Mouse (Mus musculus): ENCODE data around the gene Tnfrsf1a.

Gene Tnfrsf1a

DNA sequence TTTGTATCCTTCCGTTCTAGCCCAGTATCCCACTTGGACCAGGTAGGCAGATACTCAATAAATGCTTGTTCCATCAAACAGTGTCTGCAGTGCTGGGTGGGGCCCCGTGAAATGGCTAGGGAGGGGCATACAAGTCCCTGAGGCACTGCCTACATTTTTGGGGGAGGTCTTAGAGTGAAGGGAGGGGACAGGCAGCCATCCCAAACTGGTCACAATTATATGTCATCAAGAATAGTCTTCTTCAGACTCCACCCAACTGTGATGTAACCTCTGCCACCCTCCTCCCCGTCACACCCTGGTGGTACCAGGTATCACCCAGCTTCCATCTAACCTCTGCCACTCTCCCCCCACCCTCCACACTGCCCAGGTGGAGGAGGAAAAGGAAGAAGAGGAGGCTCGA is 4.3 kb upstream of the Tnfrsf1a start:
- ChIA-PET POLR2A (interaction anchor here in 2 of 4 experiments (0.6 to 2.7 kb wide), 9 partner anchors 8 to 385 kb away, joined by 3 to 13 read pairs (median 5); partner anchors contain the start of gene Scnn1a (in 1 of the 2)), CTCF (interaction anchor here in 3 of 4 experiments (0.5 to 2.2 kb wide), 4 partner anchors 7 to 258 kb away, joined by 3 to 6 read pairs (median 4); no protein-coding TSS in a partner anchor)

- CTCF ChIA-PET = interaction anchor here in 2 of 4 experiments (0.6 to 2.2 kb wide), 5 partner anchors 17 to 1213 kb away, joined by 3 to 4 read pairs (median 3); no protein-coding TSS in a partner anchor
Observed at GRCm38 (mm10) chr6:125345625-125346024, 3.5 kb upstream of the Tnfrsf1a start.

DNA sequence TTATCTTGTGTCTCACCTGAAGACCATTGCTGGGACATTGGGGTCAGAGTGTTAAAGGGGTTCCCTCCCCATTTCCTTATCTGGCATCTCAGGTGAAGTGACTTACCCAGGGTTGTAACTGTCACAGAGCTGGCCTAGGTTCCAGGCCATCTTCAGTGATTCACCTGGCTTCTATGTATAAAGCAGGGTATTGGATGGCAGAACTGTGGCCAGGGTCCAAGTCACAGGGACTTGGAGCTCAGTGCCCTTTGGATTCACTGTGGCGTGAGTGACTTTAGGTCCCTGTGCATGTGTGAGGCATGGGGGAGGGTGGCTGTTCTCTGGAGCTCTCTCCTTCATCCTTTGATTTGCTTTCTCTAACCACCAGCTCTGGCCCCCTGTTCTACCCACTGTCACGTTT is 3.1 kb upstream of the Tnfrsf1a start:
- CTCF ChIA-PET = interaction anchor here in 1 of 4 experiments (0.6 to 2.2 kb wide), 4 partner anchors 18 to 1213 kb away, joined by 3 to 4 read pairs (median 3); no protein-coding TSS in a partner anchor
- POLR2A ChIA-PET = interaction anchor here in 2 of 4 experiments (0.5 to 0.6 kb wide), 3 partner anchors 191 to 817 kb away, joined by 3 to 4 read pairs (median 3); no protein-coding TSS in a partner anchor

More at GRCm38 (mm10) chr6:125345625-125346024, 3.5 kb upstream of the Tnfrsf1a start:
- POLR2A ChIA-PET = interaction anchor here in 2 of 4 experiments (0.5 to 0.7 kb wide), 4 partner anchors 78 to 817 kb away, joined by 3 to 4 read pairs (median 3); no protein-coding TSS in a partner anchor

DNA sequence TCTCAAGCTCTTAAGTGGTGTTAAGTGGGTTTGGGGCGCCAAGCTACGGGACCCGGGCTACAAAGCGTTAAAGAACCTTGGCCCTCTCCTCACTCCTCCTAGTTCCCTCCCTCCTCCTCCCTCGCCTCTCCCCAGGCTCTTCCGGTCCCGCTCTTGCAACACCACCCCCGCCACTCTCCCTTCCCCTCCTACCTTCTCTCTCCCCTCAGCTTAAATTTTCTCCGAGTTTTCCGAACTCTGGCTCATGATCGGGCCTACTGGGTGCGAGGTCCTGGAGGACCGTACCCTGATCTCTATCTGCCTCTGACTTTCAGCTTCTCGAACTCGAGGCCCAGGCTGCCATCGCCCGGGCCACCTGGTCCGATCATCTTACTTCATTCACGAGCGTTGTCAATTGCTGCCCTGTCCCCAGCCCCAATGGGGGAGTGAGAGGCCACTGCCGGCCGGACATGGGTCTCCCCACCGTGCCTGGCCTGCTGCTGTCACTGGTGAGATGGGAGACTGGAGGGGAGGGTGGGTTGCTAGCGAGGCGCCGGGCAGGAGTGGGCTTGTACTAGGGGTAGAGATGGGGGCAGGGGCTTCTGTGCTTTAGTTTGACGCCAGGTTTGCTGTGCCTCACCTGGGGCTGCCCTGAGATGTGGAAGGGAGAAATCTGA is 541 bp downstream of the Tnfrsf1a start:
- ChIA-PET POLR2A (interaction anchor here in 3 of 4 experiments (0.5 to 3.5 kb wide), 23 partner anchors 9 to 1789 kb away, joined by 3 to 21 read pairs (median 3); no protein-coding TSS in a partner anchor), CTCF (interaction anchor here in 2 of 4 experiments (0.8 to 1.5 kb wide), 4 partner anchors 11 to 21 kb away, joined by 3 to 5 read pairs (median 3); no protein-coding TSS in a partner anchor)

- POLR2A ChIA-PET = interaction anchor here in 3 of 4 experiments (0.5 to 3.5 kb wide), 12 partner anchors 8 to 1789 kb away, joined by 3 to 21 read pairs (median 4); no protein-coding TSS in a partner anchor
- CTCF ChIA-PET = interaction anchor here in 2 of 4 experiments (0.9 to 1.2 kb wide), 2 partner anchors 10 to 22 kb away, joined by 3 read pairs; no protein-coding TSS in a partner anchor
Observed at GRCm38 (mm10) chr6:125350231-125350994, 1.3 kb downstream of the Tnfrsf1a start.

- ChIA-PET CTCF (no interaction called here), POLR2A (interaction anchor here in 2 of 4 experiments (1.1 to 3.5 kb wide), 4 partner anchors 7 to 185 kb away, joined by 3 to 21 read pairs (median 4); no protein-coding TSS in a partner anchor)
Observed at GRCm38 (mm10) chr6:125350995-125351324, 1.8 kb downstream of the Tnfrsf1a start.

- CTCF ChIA-PET = no interaction called here
Observed at GRCm38 (mm10) chr6:125351368-125352045, 2.3 kb downstream of the Tnfrsf1a start.

GRCm38 (mm10) chr6:125352046-125352384 is 2.9 kb downstream of the Tnfrsf1a start:
- CTCF ChIA-PET = interaction anchor here in 1 of 4 experiments (0.6 kb wide), 1 partner anchor 78 kb away, joined by 3 read pairs; no protein-coding TSS in a partner anchor
- POLR2A ChIA-PET = interaction anchor here in 2 of 4 experiments (1.1 to 3.1 kb wide), 4 partner anchors 8 to 213 kb away, joined by 4 to 11 read pairs (median 7); no protein-coding TSS in a partner anchor

More at GRCm38 (mm10) chr6:125351368-125352045, 2.3 kb downstream of the Tnfrsf1a start:
- POLR2A ChIA-PET = interaction anchor here in 2 of 4 experiments (1.1 to 2.3 kb wide), 2 partner anchors 28 to 214 kb away, joined by 4 to 5 read pairs; no protein-coding TSS in a partner anchor

- ChIA-PET CTCF (interaction anchor here in 2 of 4 experiments (1.0 to 1.4 kb wide), 2 partner anchors 66 to 78 kb away, joined by 3 to 4 read pairs; no protein-coding TSS in a partner anchor), POLR2A (interaction anchor here in 2 of 4 experiments (1.0 to 3.6 kb wide), 11 partner anchors 9 to 68 kb away, joined by 3 to 26 read pairs (median 8); no protein-coding TSS in a partner anchor)
Observed at GRCm38 (mm10) chr6:125352811-125353210, 3.6 kb downstream of the Tnfrsf1a start.

DNA sequence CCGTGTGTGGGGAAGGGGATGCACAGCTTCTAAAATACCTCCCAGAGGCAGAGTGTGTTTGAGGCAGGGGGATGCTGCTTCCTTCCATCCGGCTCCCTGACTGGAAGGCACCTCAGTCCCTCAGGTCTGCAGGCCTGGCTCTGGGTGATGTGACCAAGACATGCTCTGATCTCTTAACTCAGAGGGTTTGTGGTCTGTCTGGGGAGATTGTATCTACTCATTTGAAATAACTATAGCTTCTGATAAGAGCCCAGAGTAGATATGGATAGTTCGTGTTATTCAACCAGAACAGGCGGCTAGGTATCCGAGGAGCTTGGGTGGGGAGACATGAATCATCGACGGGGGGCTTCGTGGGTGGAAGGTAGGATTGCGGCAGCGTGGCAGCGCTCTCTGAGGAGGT is 4.1 kb downstream of the Tnfrsf1a start:
- ChIA-PET CTCF (interaction anchor here in 2 of 4 experiments (1.0 to 1.4 kb wide), 2 partner anchors 65 to 79 kb away, joined by 3 to 4 read pairs; no protein-coding TSS in a partner anchor), POLR2A (interaction anchor here in 2 of 4 experiments (0.9 to 3.6 kb wide), 20 partner anchors 9 to 612 kb away, joined by 3 to 26 read pairs (median 4); partner anchors contain the start of genes Gapdh (in 1 of the 2), Mrpl51 (in 1 of the 2) and Ncapd2 (in 1 of the 2))

- ChIA-PET POLR2A (interaction anchor here in 3 of 4 experiments (0.7 to 3.6 kb wide), 24 partner anchors 10 to 612 kb away, joined by 3 to 26 read pairs (median 4); partner anchors contain the start of genes Gapdh (in 1 of the 3), Mrpl51 (in 1 of the 3) and Ncapd2 (in 1 of the 3)), CTCF (interaction anchor here in 2 of 4 experiments (0.9 to 1.4 kb wide), 4 partner anchors 10 to 79 kb away, joined by 3 to 7 read pairs (median 4); no protein-coding TSS in a partner anchor)
Observed at GRCm38 (mm10) chr6:125353655-125354054, 4.5 kb downstream of the Tnfrsf1a start.

GRCm38 (mm10) chr6:125354352-125355151 is 5.4 kb downstream of the Tnfrsf1a start:
- CTCF ChIA-PET = interaction anchor here (0.6 to 1.3 kb wide), 7 partner anchors 9 to 1175 kb away, joined by 3 to 9 read pairs (median 4); no protein-coding TSS in a partner anchor
- POLR2A ChIA-PET = interaction anchor here in 3 of 4 experiments (0.6 to 3.6 kb wide), 32 partner anchors 9 to 613 kb away, joined by 3 to 26 read pairs (median 4); partner anchors contain the start of genes Gapdh (in 1 of the 3), Mrpl51 (in 1 of the 3) and Ncapd2 (in 1 of the 3)

DNA sequence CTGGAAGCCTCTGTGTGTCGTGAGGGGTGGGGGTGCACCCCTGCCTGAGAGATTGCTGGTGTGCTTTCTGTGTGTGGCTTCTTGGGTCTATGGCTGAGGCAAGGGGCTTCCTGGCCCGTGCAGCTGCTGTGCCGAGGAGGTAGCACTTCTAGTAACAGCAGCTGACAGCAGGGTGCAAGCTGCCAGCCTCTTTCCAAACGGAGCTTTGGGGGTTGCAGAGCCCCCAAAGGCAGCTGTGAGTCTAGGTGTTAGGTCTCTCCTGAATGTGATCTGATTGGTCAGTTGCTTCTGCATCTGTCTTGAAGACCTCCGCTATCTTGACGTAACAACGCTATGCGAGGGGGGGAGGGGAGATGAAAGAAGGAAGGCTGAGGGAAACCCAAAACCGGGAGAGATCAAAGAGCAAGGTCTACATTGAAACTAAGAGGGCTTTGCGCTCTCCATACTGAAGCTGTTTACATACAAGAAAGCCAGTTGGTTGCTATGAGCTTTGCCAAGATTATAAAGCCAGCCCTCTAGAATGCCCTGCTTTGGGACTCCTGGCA is 6.1 kb downstream of the Tnfrsf1a start:
- CTCF ChIA-PET = interaction anchor here (0.6 to 1.1 kb wide), 7 partner anchors 9 to 1174 kb away, joined by 3 to 5 read pairs (median 3); no protein-coding TSS in a partner anchor
- POLR2A ChIA-PET = interaction anchor here in 3 of 4 experiments (0.8 to 3.6 kb wide), 23 partner anchors 8 to 237 kb away, joined by 3 to 26 read pairs (median 5); partner anchors contain the start of gene Gapdh (in 1 of the 3)

DNA sequence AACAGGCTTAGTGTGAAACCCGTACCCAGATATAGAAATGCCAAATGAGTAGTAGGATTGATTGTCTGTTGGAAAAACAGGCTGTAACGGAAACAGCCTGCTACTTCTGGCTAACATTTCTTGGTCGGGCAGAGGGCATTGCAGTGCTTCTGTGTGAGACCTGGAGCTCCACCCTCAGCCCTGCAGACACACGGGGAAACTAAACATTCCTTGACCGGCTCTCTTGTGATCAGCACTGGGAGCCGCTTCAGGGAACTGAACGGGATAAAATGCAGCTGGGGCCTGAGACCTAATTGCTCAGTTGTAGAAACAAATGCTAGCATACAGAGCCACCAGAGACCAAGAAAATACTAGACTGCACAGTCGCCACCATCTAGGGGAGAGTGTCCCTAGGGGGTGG is 7.1 kb downstream of the Tnfrsf1a start:
- CTCF ChIA-PET = interaction anchor here in 3 of 4 experiments (0.6 to 1.0 kb wide), 7 partner anchors 62 to 608 kb away, joined by 3 to 8 read pairs (median 4); no protein-coding TSS in a partner anchor
- POLR2A ChIA-PET = interaction anchor here (0.7 to 1.8 kb wide), 10 partner anchors 10 to 884 kb away, joined by 3 to 6 read pairs (median 4); no protein-coding TSS in a partner anchor

DNA sequence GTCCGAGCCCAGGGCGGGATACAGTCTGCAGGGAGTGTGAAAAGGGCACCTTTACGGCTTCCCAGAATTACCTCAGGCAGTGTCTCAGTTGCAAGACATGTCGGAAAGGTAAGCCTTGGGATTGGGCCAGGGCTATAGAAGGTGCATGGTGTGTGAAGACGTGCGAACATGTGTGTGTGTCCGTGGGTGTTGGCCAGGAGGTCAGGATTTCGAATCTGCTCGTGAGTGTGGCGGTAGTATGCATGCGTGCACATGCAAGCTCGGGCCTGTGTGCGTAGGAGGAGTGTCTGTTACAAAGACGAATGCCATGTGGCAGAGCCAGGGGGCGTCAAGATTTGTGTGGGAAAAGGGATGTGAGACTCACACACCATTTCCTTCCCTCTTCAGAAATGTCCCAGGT is 8.2 kb downstream of the Tnfrsf1a start:
- ChIA-PET CTCF (interaction anchor here in 1 of 4 experiments (1.0 kb wide), 1 partner anchor 61 kb away, joined by 3 read pairs; no protein-coding TSS in a partner anchor), POLR2A (interaction anchor here in 2 of 4 experiments (0.9 to 1.9 kb wide), 6 partner anchors 9 to 166 kb away, joined by 3 to 9 read pairs (median 5); partner anchors contain the start of genes Mrpl51 (in 1 of the 2) and Ncapd2 (in 1 of the 2))
